Mouse (Mus musculus): ENCODE measurements at regions not wholly inside any gene's neighbourhood (a gene's known extent, or its start where the extent isn't known, plus 50 kb on each side); places are given as distances from the start of the nearest gene placed in this dataset.

DNA sequence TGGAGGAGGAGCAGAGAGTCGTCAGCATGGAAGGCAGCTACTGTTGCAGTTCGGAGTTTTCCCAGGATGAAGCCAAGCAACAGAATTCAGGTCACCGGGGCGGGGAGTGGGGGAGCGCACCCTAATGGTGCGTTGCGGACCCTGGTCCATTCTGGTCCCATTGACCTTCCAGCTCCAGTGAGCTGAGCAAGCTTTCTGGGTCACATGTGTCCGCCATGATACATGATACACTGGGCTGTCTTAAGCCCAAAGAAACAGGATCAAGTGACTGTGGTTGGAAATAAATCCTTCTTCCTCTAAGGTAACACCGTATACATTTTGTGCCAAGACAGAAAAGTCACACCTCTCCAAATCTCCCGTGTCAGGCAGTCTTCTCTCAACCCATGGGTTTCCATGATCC, 107.6 kb downstream of the Tmem200c start:
- TF ChIP-seq POLR2A (IDR thresholded peaks at IDR 0.05; ENCODE audit: low read depth, low read length), result no peak
- no peak for TF ChIP-seq CHD1 (IDR thresholded peaks at IDR 0.05; ENCODE audit: low read depth, low read length)
- TF ChIP-seq USF2 (conservative IDR thresholded peaks at IDR 0.05; ENCODE audit: low read depth, low read length), result no peak
- TF ChIP-seq CHD2 (IDR thresholded peaks at IDR 0.05; ENCODE audit: low read length), result no peak
- no peak for TF ChIP-seq MAX (IDR thresholded peaks at IDR 0.05; ENCODE audit: low read length)
- no peak for TF ChIP-seq CTCF (conservative IDR thresholded peaks at IDR 0.05 in 1 of 2, IDR thresholded peaks at IDR 0.05 in 1 of 2; ENCODE audit: low read depth in 2 of 2, low read length in 2 of 2)
